Mouse (Mus musculus): ENCODE results near the gene Anks6. TPM values are rescaled to one million over a fixed set of nuclear protein-coding genes. Genes with fewer than 3 reads are reported as not detected.

Anks6 gene
- polyA plus RNA-seq, 1 experiment from 2014 or later, result 0.14 TPM

GRCm38 (mm10) chr4:47088671-47089070 is 31.4 kb upstream of the Anks6 start:
- no peak for TF ChIP-seq EP300 (IDR thresholded peaks at IDR 0.05; ENCODE audit: low read depth)
- no peak for TF ChIP-seq CTCF (IDR thresholded peaks at IDR 0.05; ENCODE audit: low read depth)
- no peak overlapping the region for H3K4me2 ChIP-seq (ENCODE audit: low read depth, low read length)
- H3K4me3 ChIP-seq (ENCODE audit: low read depth, low read length), result no peak overlapping the region
- DNase-seq (no peak), ATAC-seq (no peak)
- H3K4me1 ChIP-seq (ENCODE audit: insufficient read depth), result peaks cover 7% of the 10 kb centered on the region
- no peaks in the 10 kb centered on the region for H3K9me3 ChIP-seq (ENCODE audit: low read length)
- no peak overlapping the region for H3K9ac ChIP-seq (replicated peaks)
- WGBS (ENCODE audit: insufficient replicate concordance), result 84% methylated on average over 7 of the region's 7 CpGs
- peaks cover 30% of the 10 kb centered on the region for H3K27me3 ChIP-seq (ENCODE audit: insufficient read depth, low read length)
- no peak overlapping the region for H3K27ac ChIP-seq (ENCODE audit: low read depth)
- H3K36me3 ChIP-seq (replicated peaks; ENCODE audit: insufficient read depth, low read length), result no peaks in the 10 kb centered on the region

GRCm38 (mm10) chr4:47083824-47084223 is 26.6 kb upstream of the Anks6 start:
- Histone ChIP-seq H3K36me3 (replicated peaks; ENCODE audit: insufficient read depth, low read length) (no peaks in the 10 kb centered on the region), H3K9ac (replicated peaks) (no peak overlapping the region), H3K27me3 (ENCODE audit: insufficient read depth, low read length) (no peaks in the 10 kb centered on the region), H3K4me3 (ENCODE audit: low read depth, low read length) (no peak overlapping the region), H3K4me2 (ENCODE audit: low read depth, low read length) (no peak overlapping the region), H3K9me3 (ENCODE audit: low read length) (no peaks in the 10 kb centered on the region), H3K4me1 (ENCODE audit: insufficient read depth) (no peaks in the 10 kb centered on the region), H3K27ac (ENCODE audit: low read depth) (no peak overlapping the region)
- no peak for ATAC-seq
- TF ChIP-seq EP300 (IDR thresholded peaks at IDR 0.05; ENCODE audit: low read depth) (no peak), CTCF (IDR thresholded peaks at IDR 0.05; ENCODE audit: low read depth) (no peak)
- 81% methylated on average over 7 of the region's 7 CpGs for WGBS (ENCODE audit: insufficient replicate concordance)
- DNase-seq, result no peak

DNA sequence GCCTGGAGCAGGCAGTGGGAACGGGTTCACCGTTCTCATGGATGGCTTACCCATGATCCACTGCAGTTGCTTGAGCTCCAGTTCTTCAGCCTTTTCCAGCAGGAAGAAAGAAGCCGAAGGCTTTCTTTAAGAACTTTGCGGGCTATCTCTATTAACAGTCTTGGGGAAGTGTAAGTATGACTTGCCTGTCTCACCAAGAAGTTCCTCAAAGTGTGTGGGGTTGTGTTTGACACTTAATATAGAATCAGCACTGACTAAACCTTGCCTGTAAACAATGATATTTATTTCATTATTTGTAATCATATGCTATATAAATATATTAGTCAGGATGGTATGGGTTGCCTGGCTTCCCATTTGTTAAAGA is 23.4 kb upstream of the Anks6 start:
- no peaks in the 10 kb centered on the region for H3K4me1 ChIP-seq (ENCODE audit: insufficient read depth)
- no peak overlapping the region for H3K4me2 ChIP-seq (ENCODE audit: low read depth, low read length)
- no peaks in the 10 kb centered on the region for H3K27me3 ChIP-seq (ENCODE audit: insufficient read depth, low read length)
- no peak overlapping the region for H3K4me3 ChIP-seq (ENCODE audit: low read depth, low read length)
- TF ChIP-seq EP300 (IDR thresholded peaks at IDR 0.05; ENCODE audit: low read depth), result no peak
- H3K9ac ChIP-seq (replicated peaks), result no peak overlapping the region
- no peaks in the 10 kb centered on the region for H3K36me3 ChIP-seq (replicated peaks; ENCODE audit: insufficient read depth, low read length)
- no peak for DNase-seq
- ATAC-seq, result no peak
- no peaks in the 10 kb centered on the region for H3K9me3 ChIP-seq (ENCODE audit: low read length)
- H3K27ac ChIP-seq (ENCODE audit: low read depth), result no peak overlapping the region
- WGBS (ENCODE audit: insufficient replicate concordance), result 64% methylated on average over 4 of the region's 4 CpGs

- DNase-seq (no peak), ATAC-seq (no peak)
- H3K9ac ChIP-seq (replicated peaks), result no peak overlapping the region
- 0 out of 2 replicates have a peak overlapping the region, but pooled peaks have one; percentile 18 for H3K4me2 ChIP-seq (ENCODE audit: low read depth, low read length)
- H3K9me3 ChIP-seq (ENCODE audit: low read length), result no peaks in the 10 kb centered on the region
- H3K4me1 ChIP-seq (ENCODE audit: insufficient read depth), result no peaks in the 10 kb centered on the region
- WGBS (ENCODE audit: insufficient replicate concordance), result 57% methylated on average over 17 of the region's 17 CpGs
- no peaks in the 10 kb centered on the region for H3K27me3 ChIP-seq (ENCODE audit: insufficient read depth, low read length)
- H3K4me3 ChIP-seq (ENCODE audit: low read depth, low read length), result no peak overlapping the region
- H3K36me3 ChIP-seq (replicated peaks; ENCODE audit: insufficient read depth, low read length), result no peaks in the 10 kb centered on the region
- no peak overlapping the region for H3K27ac ChIP-seq (ENCODE audit: low read depth)
- TF ChIP-seq CTCF (IDR thresholded peaks at IDR 0.05; ENCODE audit: low read depth) (no peak), EP300 (IDR thresholded peaks at IDR 0.05; ENCODE audit: low read depth) (no peak)
These were observed 22.9 kb upstream of the Anks6 start for GRCm38 (mm10) chr4:47079997-47080646.

DNA sequence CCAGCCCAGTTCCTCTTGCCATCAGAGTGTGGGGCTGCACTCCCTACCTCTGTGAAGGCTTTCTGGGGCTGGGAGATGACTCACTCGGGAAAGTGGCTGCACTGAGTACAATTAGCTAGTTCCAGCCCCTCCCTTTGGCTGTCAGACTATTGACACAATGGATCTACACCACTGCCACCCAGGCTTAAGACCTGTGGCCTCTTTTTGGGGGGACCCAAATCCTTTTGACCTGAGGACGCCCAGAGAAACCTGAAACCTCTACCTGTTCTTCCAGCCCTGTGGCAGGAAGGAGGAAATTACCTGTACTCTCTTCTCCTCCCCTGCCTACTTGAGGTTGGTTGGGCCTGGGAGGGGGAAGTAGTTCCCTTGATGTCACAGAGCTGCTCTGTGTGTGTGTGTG is 17.8 kb upstream of the Anks6 start:
- no peak overlapping the region for H3K4me3 ChIP-seq (ENCODE audit: low read depth, low read length)
- no peaks in the 10 kb centered on the region for H3K27me3 ChIP-seq (ENCODE audit: insufficient read depth, low read length)
- no peak overlapping the region for H3K4me2 ChIP-seq (ENCODE audit: low read depth, low read length)
- no peak overlapping the region for H3K27ac ChIP-seq (ENCODE audit: low read depth)
- WGBS (ENCODE audit: insufficient replicate concordance), result 30% methylated on average over 2 of the region's 2 CpGs
- ATAC-seq, result no peak
- DNase-seq, result no peak
- H3K9me3 ChIP-seq (ENCODE audit: low read length), result no peaks in the 10 kb centered on the region
- H3K4me1 ChIP-seq (ENCODE audit: insufficient read depth), result no peaks in the 10 kb centered on the region
- no peaks in the 10 kb centered on the region for H3K36me3 ChIP-seq (replicated peaks; ENCODE audit: insufficient read depth, low read length)
- TF ChIP-seq EP300 (IDR thresholded peaks at IDR 0.05; ENCODE audit: low read depth) (no peak), CTCF (IDR thresholded peaks at IDR 0.05; ENCODE audit: low read depth) (no peak)
- no peak overlapping the region for H3K9ac ChIP-seq (replicated peaks)

DNA sequence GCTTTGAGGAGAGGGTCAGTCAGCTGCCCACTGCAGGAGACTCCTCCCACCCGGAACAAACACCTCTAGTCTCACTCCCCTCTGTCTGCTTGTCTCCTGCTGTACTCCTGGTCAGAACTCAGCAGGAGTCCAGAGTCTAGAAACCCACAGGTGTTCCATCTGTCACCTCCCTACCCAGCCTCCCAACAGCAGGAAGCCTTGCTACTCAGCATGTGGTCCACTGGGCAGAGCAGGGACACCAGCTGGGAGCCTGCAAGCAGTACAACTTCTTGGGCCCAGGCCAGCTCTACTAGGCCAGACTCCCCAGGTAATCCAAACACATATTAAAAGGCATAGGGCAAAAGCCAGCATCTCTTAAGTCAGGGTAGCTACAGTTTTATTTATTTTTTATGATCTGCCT is 3.7 kb upstream of the Anks6 start:
- Histone ChIP-seq H3K9ac (replicated peaks) (no peak overlapping the region), H3K4me2 (ENCODE audit: low read depth, low read length) (no peak overlapping the region), H3K4me3 (ENCODE audit: low read depth, low read length) (no peak overlapping the region), H3K4me1 (ENCODE audit: insufficient read depth) (no peaks in the 10 kb centered on the region), H3K27ac (ENCODE audit: low read depth) (no peak overlapping the region), H3K9me3 (ENCODE audit: low read length) (no peaks in the 10 kb centered on the region), H3K27me3 (ENCODE audit: insufficient read depth, low read length) (peaks cover 18% of the 10 kb centered on the region), H3K36me3 (replicated peaks; ENCODE audit: insufficient read depth, low read length) (no peaks in the 10 kb centered on the region)
- DNase-seq (no peak), ATAC-seq (no peak)
- WGBS (ENCODE audit: insufficient replicate concordance), result 40% methylated on average over 1 of the region's 1 CpGs
- TF ChIP-seq CTCF (IDR thresholded peaks at IDR 0.05; ENCODE audit: low read depth) (no peak), EP300 (IDR thresholded peaks at IDR 0.05; ENCODE audit: low read depth) (no peak)

All from liver, postnatal 0 days (tissue).